Mouse (Mus musculus): ENCODE results near the gene Hs3st1. TPM values are rescaled to one million over a fixed set of nuclear protein-coding genes. Genes with fewer than 3 reads are reported as not detected.
A peak's percentile ranks its signal among the peaks of the same experiment; 100 is the strongest.

Gene Hs3st1
- polyA plus RNA-seq, 1 experiment: 17.2 TPM

DNA sequence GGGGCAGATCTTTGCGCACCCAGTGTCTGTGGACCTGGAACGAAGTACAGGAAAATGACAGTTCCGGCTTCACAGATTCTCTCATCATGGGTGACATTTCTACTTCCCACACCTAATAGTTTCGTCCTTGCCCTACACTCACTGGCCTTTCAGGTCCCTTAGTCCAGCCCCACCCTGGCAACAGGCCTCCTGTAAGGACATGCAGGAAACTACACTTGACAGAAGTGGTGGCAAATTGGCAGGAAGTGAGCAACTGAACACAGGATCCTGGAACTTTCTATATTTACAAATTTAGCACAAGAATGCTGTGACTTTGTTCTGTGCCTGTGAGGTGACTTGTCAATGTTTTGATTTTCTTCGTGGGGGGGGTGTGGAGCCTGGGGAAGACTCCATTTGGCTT is 40.1 kb downstream of the Hs3st1 start:
- TF ChIP-seq POLR2A (IDR thresholded peaks at IDR 0.05; ENCODE audit: low read depth, low read length) (no peak), CTCF (IDR thresholded peaks at IDR 0.05; ENCODE audit: extremely low read depth, insufficient read length, insufficient replicate concordance, low read depth, low read length) (no peak)
- H3K27ac ChIP-seq (ENCODE audit: insufficient read depth, low read depth, low read length): peak overlapping the region; percentile 98
- peaks cover 12% of the 10 kb centered on the region; the same call in 1 of the 2 replicates for H3K4me1 ChIP-seq (ENCODE audit: control insufficient read depth, insufficient read depth, insufficient read length, low read length)
- H3K36me3 ChIP-seq (ENCODE audit: control insufficient read depth, insufficient read depth, low read length): no peaks in the 10 kb centered on the region
- H3K27me3 ChIP-seq (ENCODE audit: control insufficient read depth, insufficient read depth, low read length): no peaks in the 10 kb centered on the region
- no peak overlapping the region for H3K4me3 ChIP-seq (ENCODE audit: low read depth, low read length)
- WGBS: 23% methylated on average over 5 of the region's 5 CpGs

DNA sequence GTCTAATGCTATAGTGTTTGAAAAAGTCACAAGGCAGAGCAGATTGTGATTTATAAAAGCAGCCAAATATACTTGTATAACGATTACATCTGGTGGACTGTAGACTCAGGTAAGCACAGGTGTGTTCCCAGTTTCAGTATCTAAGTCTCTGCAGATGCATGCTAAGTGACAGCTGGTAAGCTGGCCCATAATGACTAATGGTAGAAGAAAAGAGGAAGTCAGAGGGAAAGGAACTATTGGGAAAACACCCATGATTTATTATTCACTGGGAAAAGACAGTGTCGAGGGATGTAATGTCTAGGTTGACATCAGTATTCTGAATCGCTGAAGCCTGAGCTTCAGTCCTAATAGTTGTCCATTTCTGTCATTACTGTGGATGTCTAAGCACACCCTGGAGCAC is 49.7 kb downstream of the Hs3st1 start:
- no peaks in the 10 kb centered on the region for H3K27me3 ChIP-seq (ENCODE audit: control insufficient read depth, insufficient read depth, low read length)
- no peak overlapping the region for H3K27ac ChIP-seq (ENCODE audit: insufficient read depth, low read depth, low read length)
- TF ChIP-seq POLR2A (IDR thresholded peaks at IDR 0.05; ENCODE audit: low read depth, low read length) (no peak), CTCF (IDR thresholded peaks at IDR 0.05; ENCODE audit: extremely low read depth, insufficient read length, insufficient replicate concordance, low read depth, low read length) (no peak)
- no peaks in the 10 kb centered on the region for H3K4me1 ChIP-seq (ENCODE audit: control insufficient read depth, insufficient read depth, insufficient read length, low read length)
- H3K4me3 ChIP-seq (ENCODE audit: low read depth, low read length): no peak overlapping the region
- WGBS: 32% methylated on average over 3 of the region's 3 CpGs
- no peaks in the 10 kb centered on the region for H3K36me3 ChIP-seq (ENCODE audit: control insufficient read depth, insufficient read depth, low read length)

DNA sequence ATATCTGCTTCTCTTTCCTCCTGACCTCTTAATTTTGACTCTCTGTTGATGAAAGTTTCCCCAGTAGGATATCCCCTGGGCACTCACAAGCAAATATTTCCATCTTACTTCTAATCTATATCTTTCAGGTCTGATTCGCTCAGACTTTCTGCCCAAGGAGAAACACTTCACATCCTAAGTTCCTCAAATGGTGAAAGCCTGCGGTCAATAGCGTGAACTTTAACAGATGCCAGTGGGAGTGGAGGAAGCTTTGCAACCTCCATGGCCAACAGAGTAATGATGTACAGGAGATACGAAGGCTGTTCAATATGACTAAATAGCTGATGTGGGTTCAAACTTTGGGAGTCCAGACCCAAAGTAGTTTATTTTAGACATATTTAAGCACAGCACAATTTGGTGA is 94.4 kb downstream of the Hs3st1 start:
- H3K36me3 ChIP-seq (ENCODE audit: control insufficient read depth, insufficient read depth, low read length): no peaks in the 10 kb centered on the region
- no peak overlapping the region for H3K27ac ChIP-seq (ENCODE audit: insufficient read depth, low read depth, low read length)
- peaks cover 8% of the 10 kb centered on the region; the same call in 1 of the 2 replicates for H3K4me1 ChIP-seq (ENCODE audit: control insufficient read depth, insufficient read depth, insufficient read length, low read length)
- H3K27me3 ChIP-seq (ENCODE audit: control insufficient read depth, insufficient read depth, low read length): no peaks in the 10 kb centered on the region
- no peak overlapping the region for H3K4me3 ChIP-seq (ENCODE audit: low read depth, low read length)
- TF ChIP-seq CTCF (IDR thresholded peaks at IDR 0.05; ENCODE audit: extremely low read depth, insufficient read length, insufficient replicate concordance, low read depth, low read length) (no peak), POLR2A (IDR thresholded peaks at IDR 0.05; ENCODE audit: low read depth, low read length) (no peak)
- 93% methylated on average over 4 of the region's 4 CpGs for WGBS

DNA sequence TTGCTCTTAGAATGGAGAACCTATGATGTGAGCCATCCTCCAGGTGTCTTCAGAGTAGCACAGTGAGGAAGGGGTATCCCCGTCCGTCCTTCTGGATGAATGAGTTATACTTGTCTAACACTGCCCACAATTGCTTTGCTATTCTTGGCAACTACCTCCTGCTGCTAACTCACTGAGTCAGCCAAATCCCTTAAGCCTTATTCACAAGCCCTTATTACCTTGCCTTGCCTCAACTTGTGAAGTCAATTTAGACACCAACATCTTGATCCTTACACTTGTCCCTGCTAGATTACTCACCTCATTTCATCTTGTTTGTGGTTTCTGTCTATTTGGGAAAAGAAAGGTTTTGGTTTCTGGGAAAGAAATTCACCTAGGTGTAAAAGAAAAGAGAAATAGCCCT is 95.9 kb downstream of the Hs3st1 start:
- no peaks in the 10 kb centered on the region for H3K27me3 ChIP-seq (ENCODE audit: control insufficient read depth, insufficient read depth, low read length)
- H3K4me3 ChIP-seq (ENCODE audit: low read depth, low read length): no peak overlapping the region
- no peak overlapping the region for H3K27ac ChIP-seq (ENCODE audit: insufficient read depth, low read depth, low read length)
- peaks cover 8% of the 10 kb centered on the region; the same call in 1 of the 2 replicates for H3K4me1 ChIP-seq (ENCODE audit: control insufficient read depth, insufficient read depth, insufficient read length, low read length)
- H3K36me3 ChIP-seq (ENCODE audit: control insufficient read depth, insufficient read depth, low read length): no peaks in the 10 kb centered on the region
- WGBS: 88% methylated on average over 2 of the region's 2 CpGs
- no peak for TF ChIP-seq CTCF (IDR thresholded peaks at IDR 0.05; ENCODE audit: extremely low read depth, insufficient read length, insufficient replicate concordance, low read depth, low read length)
- TF ChIP-seq POLR2A (IDR thresholded peaks at IDR 0.05; ENCODE audit: low read depth, low read length): no peak

DNA sequence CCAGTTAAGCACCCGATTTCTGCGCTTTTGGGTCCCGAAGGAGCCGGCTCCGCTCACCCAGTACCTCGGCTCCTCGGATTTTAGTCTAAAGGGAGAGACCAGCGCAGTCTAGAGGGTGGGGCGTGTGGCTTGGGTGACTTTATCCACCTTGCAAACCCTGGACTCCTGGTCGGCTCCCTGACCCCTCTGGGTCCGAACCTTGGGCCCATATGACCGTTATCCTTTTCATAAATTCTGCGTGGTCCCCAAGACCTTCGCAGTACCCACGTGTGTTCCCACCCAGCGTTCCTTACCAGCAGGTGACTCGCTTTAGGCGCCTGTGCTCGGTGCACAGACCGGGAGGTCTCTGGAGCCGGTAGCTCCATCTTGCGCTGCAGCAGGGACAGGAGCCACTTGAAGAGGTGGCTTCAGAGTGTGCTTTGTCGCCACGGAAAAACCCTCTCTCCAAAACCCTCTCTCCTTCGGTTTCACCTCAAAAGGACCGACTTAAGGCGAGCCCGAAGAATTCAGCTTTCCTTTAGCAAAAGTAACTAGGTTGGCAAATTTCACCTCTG is 110.4 kb downstream of the Hs3st1 start:
- H3K27ac ChIP-seq (ENCODE audit: insufficient read depth, low read depth, low read length): 0 out of 2 replicates have a peak overlapping the region, but pooled peaks have one; percentile 8
- 2% methylated on average over 28 of the region's 28 CpGs for WGBS

DNA sequence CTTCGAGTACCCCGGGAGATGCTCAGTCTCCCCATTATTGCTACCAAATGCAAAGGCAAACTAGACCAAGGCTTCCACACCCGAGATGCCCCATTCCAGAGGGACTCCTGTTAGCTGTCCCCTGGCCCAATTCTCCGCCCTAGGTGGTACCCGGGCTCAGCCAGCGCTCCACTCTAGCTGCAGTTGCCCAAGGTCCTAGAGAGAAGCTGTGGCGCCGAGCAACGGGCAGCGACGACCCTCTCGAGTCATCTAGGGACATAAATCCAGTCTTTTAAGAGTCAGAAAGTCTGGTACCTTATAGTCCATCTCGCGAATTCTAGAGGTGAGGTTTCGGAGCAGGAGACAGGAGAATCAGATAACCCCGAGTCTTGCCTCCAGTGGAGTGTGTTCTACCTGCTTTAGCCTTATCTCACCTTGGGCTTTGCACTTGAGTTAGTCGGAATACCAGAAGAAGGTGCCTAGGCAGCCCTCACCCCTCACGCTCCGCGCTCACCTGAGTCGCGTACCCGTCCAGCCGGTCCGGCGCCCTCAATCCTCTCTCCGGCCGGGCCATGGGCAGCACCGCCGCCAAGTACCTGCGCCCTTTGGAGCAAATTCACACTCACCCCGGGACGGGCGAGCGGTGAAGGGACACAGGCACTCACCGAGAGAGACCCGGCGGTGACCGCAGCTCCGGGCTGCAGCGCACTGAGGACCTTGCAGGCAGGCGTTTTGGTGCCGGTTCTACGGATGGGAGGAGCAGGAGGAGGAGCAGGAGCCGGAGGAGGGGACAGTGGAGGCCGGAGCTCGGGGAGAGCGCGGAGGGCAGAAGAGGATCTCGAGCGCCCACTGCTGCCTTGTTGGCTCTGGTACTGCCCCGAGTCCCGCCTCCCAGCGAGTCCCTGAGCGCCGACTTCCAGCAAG is 111.1 kb downstream of the Hs3st1 start:
- WGBS: 2% methylated on average over 56 of the region's 56 CpGs
- peaks cover 7% of the 10 kb centered on the region; the same call in 1 of the 2 replicates for H3K4me1 ChIP-seq (ENCODE audit: control insufficient read depth, insufficient read depth, insufficient read length, low read length)
- H3K27ac ChIP-seq (ENCODE audit: insufficient read depth, low read depth, low read length): no peak overlapping the region
- peak overlapping the region; percentile 84 for H3K4me3 ChIP-seq (ENCODE audit: low read depth, low read length)
- peaks cover under 1% of the 10 kb centered on the region; the same call in 1 of the 2 replicates for H3K36me3 ChIP-seq (ENCODE audit: control insufficient read depth, insufficient read depth, low read length)
- TF ChIP-seq CTCF (IDR thresholded peaks at IDR 0.05; ENCODE audit: extremely low read depth, insufficient read length, insufficient replicate concordance, low read depth, low read length): peak; percentile 79
- TF ChIP-seq POLR2A (IDR thresholded peaks at IDR 0.05; ENCODE audit: low read depth, low read length): peak; percentile 97
- no peaks in the 10 kb centered on the region for H3K27me3 ChIP-seq (ENCODE audit: control insufficient read depth, insufficient read depth, low read length)

More for the DNA sequence above, 110.4 kb downstream of the Hs3st1 start:
- Histone ChIP-seq H3K4me3 (ENCODE audit: low read depth, low read length) (peak overlapping the region; percentile 84), H3K36me3 (ENCODE audit: control insufficient read depth, insufficient read depth, low read length) (no peaks in the 10 kb centered on the region), H3K4me1 (ENCODE audit: control insufficient read depth, insufficient read depth, insufficient read length, low read length) (peaks cover 7% of the 10 kb centered on the region; the same call in 1 of the 2 replicates), H3K27me3 (ENCODE audit: control insufficient read depth, insufficient read depth, low read length) (no peaks in the 10 kb centered on the region)
- TF ChIP-seq CTCF (IDR thresholded peaks at IDR 0.05; ENCODE audit: extremely low read depth, insufficient read length, insufficient replicate concordance, low read depth, low read length) (no peak), POLR2A (IDR thresholded peaks at IDR 0.05; ENCODE audit: low read depth, low read length) (no peak)
